Mouse (Mus musculus): ENCODE results near the gene Gpr83.

Gene Gpr83

GRCm38 (mm10) chr9:14904741-14905475 lies 44.9 kb downstream of the Gpr83 start:
- no peak for DNase-seq (ENCODE audit: low spot score in 2 of 2)

- no peak for DNase-seq (ENCODE audit: low spot score in 2 of 2)
Observed at GRCm38 (mm10) chr9:14905956-14906355, 45.9 kb downstream of the Gpr83 start.

GRCm38 (mm10) chr9:14907816-14908415 lies 47.9 kb downstream of the Gpr83 start:
- no peak for DNase-seq (ENCODE audit: low spot score in 2 of 2)

- no peak for DNase-seq (ENCODE audit: low spot score in 2 of 2)
Observed at GRCm38 (mm10) chr9:14909981-14910380, 50.0 kb downstream of the Gpr83 start.

GRCm38 (mm10) chr9:14912037-14912436 lies 52.0 kb downstream of the Gpr83 start:
- DNase-seq (ENCODE audit: low spot score in 2 of 2), result no peak

- DNase-seq (ENCODE audit: low spot score in 2 of 2), result no peak
Observed at GRCm38 (mm10) chr9:14917661-14918060, 57.7 kb downstream of the Gpr83 start.

GRCm38 (mm10) chr9:14918825-14919668 lies 59.0 kb downstream of the Gpr83 start:
- no peak for DNase-seq (ENCODE audit: low spot score in 2 of 2)

Data from urinary bladder, postnatal 36 days (tissue).